Mouse (Mus musculus) forebrain, embryonic 15.5 days (tissue): ENCODE measurements at regions not wholly inside any gene's neighbourhood (a gene's known extent, or its start where the extent isn't known, plus 50 kb on each side); places are given as distances from the start of the nearest gene placed in this dataset.

Experiments used
- ATAC-seq: fragments of 200-750 bp; cut with Nextera tagmentation; replicated peaks from 2 replicates; pipeline ENCODE4 v1.8.0; 2017; ENCODE audit warnings: mild to moderate bottlenecking, moderate TSS enrichment, moderate library complexity
- H3K27ac ChIP-seq: fragments of 300-500 bp; sonication (generic); replicated peaks from 2 replicates; pipeline ENCODE4 v1.5.1; 2015; ENCODE audit warnings: mild to moderate bottlenecking, inconsistent platforms
- H3K27me3 ChIP-seq: fragments of 300-500 bp; sonication (generic); 2 replicates; pipeline ENCODE4 v1.6.1; 2015; ENCODE audit warnings: inconsistent platforms
- H3K36me3 ChIP-seq: fragments of 300-500 bp; sonication (generic); 2 replicates; pipeline ENCODE4 v1.6.1; 2015; ENCODE audit warnings: mild to moderate bottlenecking, inconsistent platforms
- H3K4me1 ChIP-seq: fragments of 300-500 bp; sonication (generic); 2 replicates; pipeline ENCODE4 v1.6.1; 2015; ENCODE audit warnings: inconsistent platforms
- H3K4me2 ChIP-seq: fragments of 300-500 bp; sonication (generic); replicated peaks from 2 replicates; pipeline ENCODE4 v1.6.1; 2015; ENCODE audit warnings: mild to moderate bottlenecking, inconsistent platforms
- H3K4me3 ChIP-seq: fragments of 300-500 bp; sonication (generic); 2 replicates; pipeline ENCODE4 v1.5.1; 2015; ENCODE audit warnings: mild to moderate bottlenecking, inconsistent platforms
- H3K9ac ChIP-seq: fragments of 300-500 bp; sonication (generic); replicated peaks from 2 replicates; pipeline ENCODE4 v1.6.1; 2015; ENCODE audit warnings: mild to moderate bottlenecking, inconsistent platforms
- H3K9me3 ChIP-seq: fragments of 300-500 bp; sonication (generic); 2 replicates; pipeline ENCODE4 v1.6.1; 2016; ENCODE audit warnings: inconsistent platforms
- WGBS: fragments of 180-500 bp; shearing (Covaris S2); methylation state at CpG from one replicate; pipeline ENCODE4 v1.1.7; 2015; ENCODE audit warnings: mixed read lengths; 5-methylcytosine and 5-hydroxymethylcytosine counted together

GRCm38 (mm10) chr15:36945309-36945708 is 62.3 kb downstream of the Zfp706 start:
- Histone ChIP-seq H3K27me3 (no peaks in the 10 kb centered on the region), H3K4me2 (no peak overlapping the region), H3K4me3 (no peak overlapping the region), H3K27ac (no peak overlapping the region), H3K9ac (no peak overlapping the region), H3K9me3 (no peaks in the 10 kb centered on the region), H3K4me1 (peaks cover 31% of the 10 kb centered on the region), H3K36me3 (no peaks in the 10 kb centered on the region)
- ATAC-seq = no peak
- 86% methylated on average over 4 of the region's 4 CpGs for WGBS

- no peak overlapping the region for H3K9ac ChIP-seq
- peak overlapping the region; percentile 95 for H3K27ac ChIP-seq
- WGBS = 16% methylated on average over 8 of the region's 8 CpGs
- peaks cover 32% of the 10 kb centered on the region for H3K4me1 ChIP-seq
- no peaks in the 10 kb centered on the region for H3K27me3 ChIP-seq
- no peak overlapping the region for H3K4me3 ChIP-seq
- no peak for ATAC-seq
- no peaks in the 10 kb centered on the region for H3K9me3 ChIP-seq
- H3K4me2 ChIP-seq = no peak overlapping the region
- H3K36me3 ChIP-seq = no peaks in the 10 kb centered on the region
Observed at GRCm38 (mm10) chr15:36944556-36945171, 62.9 kb downstream of the Zfp706 start.

- no peak overlapping the region for H3K4me2 ChIP-seq
- WGBS = 14% methylated on average over 12 of the region's 12 CpGs
- peak overlapping the region; percentile 10 for H3K9ac ChIP-seq
- ATAC-seq = peak; percentile 27
- no peaks in the 10 kb centered on the region for H3K9me3 ChIP-seq
- peak overlapping the region; percentile 95 for H3K27ac ChIP-seq
- H3K27me3 ChIP-seq = no peaks in the 10 kb centered on the region
- peaks cover 37% of the 10 kb centered on the region for H3K4me1 ChIP-seq
- H3K4me3 ChIP-seq = no peak overlapping the region
- H3K36me3 ChIP-seq = no peaks in the 10 kb centered on the region
Observed at GRCm38 (mm10) chr15:36943492-36944112, 64.0 kb downstream of the Zfp706 start.

- Histone ChIP-seq H3K4me2 (no peak overlapping the region), H3K36me3 (no peaks in the 10 kb centered on the region)
- WGBS = 55% methylated on average over 4 of the region's 4 CpGs
Observed at GRCm38 (mm10) chr15:36942261-36942660, 65.3 kb downstream of the Zfp706 start.

GRCm38 (mm10) chr15:36941741-36942140 is 65.8 kb downstream of the Zfp706 start:
- Histone ChIP-seq H3K4me1 (peaks cover 46% of the 10 kb centered on the region), H3K36me3 (no peaks in the 10 kb centered on the region), H3K9me3 (no peaks in the 10 kb centered on the region), H3K4me3 (no peak overlapping the region), H3K4me2 (no peak overlapping the region), H3K27me3 (no peaks in the 10 kb centered on the region), H3K27ac (peak overlapping the region; percentile 95), H3K9ac (no peak overlapping the region)
- ATAC-seq = no peak
- WGBS = 78% methylated on average over 5 of the region's 5 CpGs

More at GRCm38 (mm10) chr15:36942261-36942660, 65.3 kb downstream of the Zfp706 start:
- Histone ChIP-seq H3K9me3 (no peaks in the 10 kb centered on the region), H3K27ac (peak overlapping the region; percentile 95), H3K9ac (no peak overlapping the region), H3K4me1 (peaks cover 46% of the 10 kb centered on the region), H3K27me3 (no peaks in the 10 kb centered on the region), H3K4me3 (no peak overlapping the region)
- no peak for ATAC-seq

GRCm38 (mm10) chr15:36939608-36940007 is 68.0 kb downstream of the Zfp706 start:
- Histone ChIP-seq H3K9me3 (no peaks in the 10 kb centered on the region), H3K4me1 (peaks cover 42% of the 10 kb centered on the region), H3K9ac (no peak overlapping the region), H3K36me3 (no peaks in the 10 kb centered on the region), H3K4me2 (peak overlapping the region; percentile 66; the same call in 1 of the 2 replicates), H3K27ac (peak overlapping the region; percentile 95; the same call in 1 of the 2 replicates), H3K4me3 (no peak overlapping the region; the same call in 1 of the 2 replicates), H3K27me3 (no peaks in the 10 kb centered on the region)
- 86% methylated on average over 9 of the region's 9 CpGs for WGBS
- ATAC-seq = no peak

GRCm38 (mm10) chr15:36939153-36939552 is 68.4 kb downstream of the Zfp706 start:
- no peaks in the 10 kb centered on the region for H3K27me3 ChIP-seq
- peak overlapping the region; percentile 55 for H3K4me3 ChIP-seq
- WGBS = 25% methylated on average over 9 of the region's 9 CpGs
- peak overlapping the region; percentile 95 for H3K27ac ChIP-seq
- peaks cover 37% of the 10 kb centered on the region for H3K4me1 ChIP-seq
- no peaks in the 10 kb centered on the region for H3K9me3 ChIP-seq
- peak overlapping the region; percentile 66 for H3K4me2 ChIP-seq
- ATAC-seq = peak; percentile 33
- no peaks in the 10 kb centered on the region for H3K36me3 ChIP-seq
- peak overlapping the region; percentile 86 for H3K9ac ChIP-seq

GRCm38 (mm10) chr15:36938511-36939150 is 68.9 kb downstream of the Zfp706 start:
- Histone ChIP-seq H3K9me3 (no peaks in the 10 kb centered on the region), H3K4me2 (peak overlapping the region; percentile 66), H3K27me3 (no peaks in the 10 kb centered on the region), H3K36me3 (no peaks in the 10 kb centered on the region), H3K27ac (peak overlapping the region; percentile 95), H3K4me1 (peaks cover 32% of the 10 kb centered on the region), H3K4me3 (peak overlapping the region; percentile 55), H3K9ac (peak overlapping the region; percentile 86)
- peak; percentile 95 for ATAC-seq
- under 1% methylated on average over 56 of the region's 57 CpGs for WGBS

GRCm38 (mm10) chr15:36937757-36938498 is 69.6 kb downstream of the Zfp706 start:
- Histone ChIP-seq H3K4me3 (peak overlapping the region; percentile 55), H3K27me3 (no peaks in the 10 kb centered on the region), H3K9me3 (no peaks in the 10 kb centered on the region), H3K4me1 (peaks cover 25% of the 10 kb centered on the region), H3K4me2 (peak overlapping the region; percentile 66), H3K27ac (peak overlapping the region; percentile 95), H3K36me3 (no peaks in the 10 kb centered on the region), H3K9ac (peak overlapping the region; percentile 86)
- ATAC-seq = peak; percentile 1; the same call in 1 of the 2 replicates
- 22% methylated on average over 13 of the region's 13 CpGs for WGBS

GRCm38 (mm10) chr15:36937067-36937657 is 70.4 kb downstream of the Zfp706 start:
- no peak for ATAC-seq
- Histone ChIP-seq H3K27me3 (no peaks in the 10 kb centered on the region), H3K27ac (peak overlapping the region; percentile 95; the same call in 1 of the 2 replicates), H3K9ac (no peak overlapping the region), H3K9me3 (no peaks in the 10 kb centered on the region), H3K36me3 (no peaks in the 10 kb centered on the region), H3K4me1 (peaks cover 18% of the 10 kb centered on the region), H3K4me2 (no peak overlapping the region), H3K4me3 (no peak overlapping the region)
- 90% methylated on average over 11 of the region's 11 CpGs for WGBS

GRCm38 (mm10) chr15:36934801-36935200 is 72.8 kb downstream of the Zfp706 start:
- no peak overlapping the region for H3K4me3 ChIP-seq
- 56% methylated on average over 3 of the region's 3 CpGs for WGBS
- no peak overlapping the region for H3K4me2 ChIP-seq
- H3K36me3 ChIP-seq = no peaks in the 10 kb centered on the region
- peaks cover 15% of the 10 kb centered on the region for H3K4me1 ChIP-seq
- H3K27me3 ChIP-seq = no peaks in the 10 kb centered on the region
- no peak overlapping the region for H3K27ac ChIP-seq
- no peaks in the 10 kb centered on the region for H3K9me3 ChIP-seq
- H3K9ac ChIP-seq = no peak overlapping the region
- ATAC-seq = no peak
